Mouse (Mus musculus) limb, embryonic 14.5 days (tissue): ENCODE measurements around the gene Col5a3. TPM values are rescaled to one million over a fixed set of nuclear protein-coding genes. Genes with fewer than 3 reads are reported as not detected.
A peak's percentile ranks its signal among the peaks of the same experiment; 100 is the strongest.

Source experiments
- ATAC-seq: fragments of 200-750 bp; cut with Nextera tagmentation; 2 replicates; pipeline ENCODE4 v1.8.0; 2017; ENCODE audit warnings: low read depth, moderate number of reproducible peaks, moderate TSS enrichment; ENCODE audit not compliant: low FRiP score
- DNase-seq: peaks from one replicate; pipeline ENCODE4 v3.0.0-alpha.2; 2015; ENCODE audit warnings: low spot score
- H3K27ac ChIP-seq: fragments of 300-500 bp; sonication (generic); replicated peaks from 2 replicates; pipeline ENCODE4 v1.5.1; 2014; ENCODE audit warnings: low read depth, mild to moderate bottlenecking, low read length, moderate library complexity, mixed read lengths
- H3K27me3 ChIP-seq: fragments of 300-500 bp; sonication (generic); 2 replicates; pipeline ENCODE4 v1.6.1; 2014; ENCODE audit warnings: low read length, mixed read lengths; ENCODE audit not compliant: control insufficient read depth, insufficient read depth
- H3K36me3 ChIP-seq: fragments of 300-500 bp; sonication (generic); 2 replicates; pipeline ENCODE4 v1.6.1; 2014; ENCODE audit warnings: mild to moderate bottlenecking, low read length, moderate library complexity, mixed read lengths; ENCODE audit not compliant: control insufficient read depth, insufficient read depth
- H3K4me1 ChIP-seq: fragments of 300-500 bp; sonication (generic); 2 replicates; pipeline ENCODE4 v1.6.1; 2014; ENCODE audit warnings: antibody characterized with exemption, low read length, mixed read lengths; ENCODE audit not compliant: control insufficient read depth, insufficient read depth
- H3K4me2 ChIP-seq: fragments of 300-500 bp; sonication (generic); replicated peaks from 2 replicates; pipeline ENCODE4 v1.6.1; 2014; ENCODE audit warnings: low read depth, mild to moderate bottlenecking, low read length, moderate library complexity; ENCODE audit not compliant: severe bottlenecking
- H3K4me3 ChIP-seq: fragments of 300-500 bp; sonication (generic); replicated peaks from 2 replicates; pipeline ENCODE4 v1.5.1; 2014; ENCODE audit warnings: low read length
- H3K9ac ChIP-seq: fragments of 300-500 bp; sonication (generic); 2 replicates; pipeline ENCODE4 v1.6.1; 2014; ENCODE audit warnings: mild to moderate bottlenecking, low read depth, low read length, moderate library complexity; ENCODE audit not compliant: severe bottlenecking
- H3K9me3 ChIP-seq: fragments of 300-500 bp; sonication (generic); 2 replicates; pipeline ENCODE4 v1.6.1; 2016; ENCODE audit warnings: low read length; ENCODE audit not compliant: control insufficient read depth
- POLR2A ChIP-seq: fragments of 200-500 bp; IDR thresholded peaks from 2 replicates; pipeline ENCODE4 v1.8.0; 2012; ENCODE audit warnings: inconsistent platforms, mild to moderate bottlenecking, moderate library complexity, borderline replicate concordance; ENCODE audit not compliant: insufficient read depth, insufficient read length; ENCODE audit errors: extremely low read depth
- WGBS: fragments of 180-500 bp; shearing (Covaris S2); extraction: QIAGEN DNeasy Blood & Tissue Kit; methylation state at CpG from one replicate; pipeline ENCODE4 v1.1.7; 2014; 5-methylcytosine and 5-hydroxymethylcytosine counted together
- polyA plus RNA-seq, 2 experiments: library from polyadenylated mRNA; depleted of rRNA in 1 of 2; stranded (reverse) in 1 of 2; unstranded in 1 of 2; fragments of >200 nt; fragmentation: Nextera tagmentation in 1 of 2; extraction: Ambion mirVana in 1 of 2; gene quantifications; 2 replicates each; pipeline versions ENCODE4 v1.2.1 to v1.2.3; 2012 to 2014

Gene Col5a3
- polyA plus RNA-seq, 2 experiments, result 4.5 to 6.7 TPM

- Histone ChIP-seq H3K27ac (no peak overlapping the region), H3K9ac (no peak overlapping the region), H3K4me3 (no peak overlapping the region), H3K4me2 (no peak overlapping the region), H3K9me3 (no peaks in the 10 kb centered on the region), H3K4me1 (peaks cover 12% of the 10 kb centered on the region), H3K27me3 (no peaks in the 10 kb centered on the region), H3K36me3 (no peaks in the 10 kb centered on the region)
- no peak for ATAC-seq
- WGBS, result 50% methylated on average over 1 of the region's 1 CpGs
- TF ChIP-seq POLR2A, result no peak
- no peak for DNase-seq
Observed at GRCm38 (mm10) chr9:20834881-20835280, 20.0 kb upstream of the Col5a3 start.

DNA sequence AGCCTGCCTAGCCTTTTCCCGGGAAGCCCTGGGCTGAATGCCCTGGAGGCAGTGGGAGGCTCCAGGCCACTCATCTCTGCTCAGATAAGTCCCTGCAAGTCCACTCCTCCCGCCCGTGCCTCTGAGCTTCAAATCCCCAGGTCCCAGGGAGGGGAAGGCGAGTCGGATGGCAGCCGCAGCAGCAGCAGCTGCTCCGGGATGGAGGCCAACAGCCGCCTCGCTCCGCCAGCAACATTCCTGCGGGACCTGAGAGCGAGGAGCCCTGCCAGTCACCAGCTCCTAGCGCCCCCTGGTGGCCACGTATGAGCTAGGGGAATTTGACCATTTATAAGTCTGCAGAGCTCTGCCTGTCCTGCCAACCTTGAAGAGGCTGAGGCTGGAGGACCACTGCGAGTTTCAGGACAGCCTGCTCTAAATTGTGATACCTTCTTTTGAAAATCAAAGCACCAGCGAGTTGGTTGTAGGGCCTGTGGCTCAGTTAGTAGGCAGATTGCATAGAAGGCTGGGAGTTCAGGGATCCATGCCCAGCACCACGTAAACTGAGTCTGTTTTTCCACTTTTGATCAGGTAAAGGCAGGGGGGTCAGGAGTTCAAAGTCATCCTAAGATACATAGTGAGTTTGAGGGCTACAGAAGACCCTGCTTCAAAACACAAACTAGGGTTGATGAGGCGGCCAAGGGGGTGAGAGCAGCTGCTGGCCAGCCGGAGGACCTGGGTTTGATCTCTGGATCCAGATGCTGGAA lies 16.2 kb upstream of the Col5a3 start:
- no peaks in the 10 kb centered on the region for H3K27me3 ChIP-seq
- H3K4me3 ChIP-seq, result no peak overlapping the region
- H3K9ac ChIP-seq, result no peak overlapping the region
- no peaks in the 10 kb centered on the region for H3K9me3 ChIP-seq
- H3K4me1 ChIP-seq, result peaks cover 12% of the 10 kb centered on the region
- WGBS, result 13% methylated on average over 19 of the region's 19 CpGs
- TF ChIP-seq POLR2A, result no peak
- DNase-seq, result peak; percentile 95
- peak; percentile 92 for ATAC-seq
- no peak overlapping the region for H3K27ac ChIP-seq
- no peaks in the 10 kb centered on the region for H3K36me3 ChIP-seq
- 0 out of 2 replicates have a peak overlapping the region, but pooled peaks have one; percentile 14 for H3K4me2 ChIP-seq

- no peak overlapping the region for H3K27ac ChIP-seq
- DNase-seq, result no peak
- TF ChIP-seq POLR2A, result no peak
- WGBS, result 100% methylated on average over 1 of the region's 1 CpGs
- H3K4me1 ChIP-seq, result peaks cover 12% of the 10 kb centered on the region
- H3K9me3 ChIP-seq, result no peaks in the 10 kb centered on the region
- no peaks in the 10 kb centered on the region for H3K36me3 ChIP-seq
- no peak overlapping the region for H3K9ac ChIP-seq
- ATAC-seq, result no peak
- no peaks in the 10 kb centered on the region for H3K27me3 ChIP-seq
- H3K4me2 ChIP-seq, result no peak overlapping the region
- no peak overlapping the region for H3K4me3 ChIP-seq
Observed at GRCm38 (mm10) chr9:20828127-20828526, 13.3 kb upstream of the Col5a3 start.

- Histone ChIP-seq H3K27me3 (no peaks in the 10 kb centered on the region), H3K9me3 (no peaks in the 10 kb centered on the region), H3K4me3 (no peak overlapping the region), H3K27ac (no peak overlapping the region), H3K9ac (no peak overlapping the region), H3K4me2 (no peak overlapping the region), H3K36me3 (no peaks in the 10 kb centered on the region), H3K4me1 (peaks cover 9% of the 10 kb centered on the region)
- TF ChIP-seq POLR2A, result no peak
- ATAC-seq (no peak), DNase-seq (no peak)
- 61% methylated on average over 5 of the region's 5 CpGs for WGBS
Observed at GRCm38 (mm10) chr9:20825781-20826180, 10.9 kb upstream of the Col5a3 start.

GRCm38 (mm10) chr9:20822821-20823220 lies 8.0 kb upstream of the Col5a3 start:
- DNase-seq (no peak), ATAC-seq (no peak)
- TF ChIP-seq POLR2A, result no peak
- H3K36me3 ChIP-seq, result no peaks in the 10 kb centered on the region
- H3K27ac ChIP-seq, result no peak overlapping the region
- no peaks in the 10 kb centered on the region for H3K9me3 ChIP-seq
- H3K4me2 ChIP-seq, result no peak overlapping the region
- no peak overlapping the region for H3K4me3 ChIP-seq
- WGBS, result 80% methylated on average over 3 of the region's 3 CpGs
- no peaks in the 10 kb centered on the region for H3K27me3 ChIP-seq
- no peaks in the 10 kb centered on the region for H3K4me1 ChIP-seq
- no peak overlapping the region for H3K9ac ChIP-seq
